Mouse (Mus musculus): ENCODE results near the gene Ccdc189. TPM values are rescaled to one million over a fixed set of nuclear protein-coding genes. Genes with fewer than 3 reads are reported as not detected.

Gene Ccdc189
- polyA plus RNA-seq (2017; shearing (Covaris generic)), result 0.95 TPM

GRCm38 (mm10) chr7:127588011-127588871, at the start of gene Ccdc189, which contains the start of gene Rnf40:
TSS of gene Ccdc189 (minus strand) at chr7:127588595.
TSS of gene Rnf40 (plus strand) at chr7:127588767.

GRCm38 (mm10) chr7:127614891-127615843, 26.8 kb upstream of the Ccdc189 start, which contains the start of gene Zfp629:
TSS of gene Zfp629 (minus strand) at chr7:127615797.

GRCm38 (mm10) chr7:127572895-127573471, 15.4 kb downstream of the Ccdc189 start, which contains the start of gene Phkg2:
TSS of gene Phkg2 (plus strand) at chr7:127573340.

GRCm38 (mm10) chr7:127561340-127561858, 27.0 kb downstream of the Ccdc189 start, which contains the start of gene Tmem265:
TSS of gene Tmem265 (plus strand) at chr7:127561390.

Other genes starting within 250 kb of the Ccdc189 start
- 0.49 TPM for gene Zfp768, start 243.0 kb downstream of the Ccdc189 start, polyA plus RNA-seq (2017; shearing (Covaris generic))
- gene Zfp747, start 212.5 kb downstream of the Ccdc189 start, polyA plus RNA-seq (2017; shearing (Covaris generic)), result 20.8 TPM
- 9.6 TPM for gene 9130019O22Rik, start 201.4 kb downstream of the Ccdc189 start, polyA plus RNA-seq (2017; shearing (Covaris generic))
- gene E430018J23Rik, start 195.0 kb downstream of the Ccdc189 start, polyA plus RNA-seq (2017; shearing (Covaris generic)), result 7.4 TPM
- gene Zfp764, start 181.8 kb downstream of the Ccdc189 start, polyA plus RNA-seq (2017; shearing (Covaris generic)), result 15.9 TPM
- gene Zfp688, start 166.5 kb downstream of the Ccdc189 start, polyA plus RNA-seq (2017; shearing (Covaris generic)), result 52.8 TPM
- gene Zfp689, start 139.4 kb downstream of the Ccdc189 start, polyA plus RNA-seq (2017; shearing (Covaris generic)), result 10.1 TPM
- 156 TPM for gene Prr14, start 129.0 kb downstream of the Ccdc189 start, polyA plus RNA-seq (2017; shearing (Covaris generic))
- gene Fbrs, start 109.4 kb downstream of the Ccdc189 start, polyA plus RNA-seq (2017; shearing (Covaris generic)), result 9.0 TPM
- gene Srcap, start 76.6 kb downstream of the Ccdc189 start, polyA plus RNA-seq (2017; shearing (Covaris generic)), result 85.5 TPM
- 9.0 TPM for gene Gm42715, start 69.0 kb downstream of the Ccdc189 start, polyA plus RNA-seq (2017; shearing (Covaris generic))
- 12.7 TPM for gene Tmem265, start 27.2 kb downstream of the Ccdc189 start, polyA plus RNA-seq (2017; shearing (Covaris generic))
- 100 TPM for gene Phkg2, start 15.3 kb downstream of the Ccdc189 start, polyA plus RNA-seq (2017; shearing (Covaris generic))
- 171 TPM for gene Rnf40, start 172 bp upstream of the Ccdc189 start, polyA plus RNA-seq (2017; shearing (Covaris generic))
- 1.1 TPM for gene Zfp629, start 27.2 kb upstream of the Ccdc189 start, polyA plus RNA-seq (2017; shearing (Covaris generic))
- gene Bcl7c, start 120.3 kb upstream of the Ccdc189 start, polyA plus RNA-seq (2017; shearing (Covaris generic)), result 19.5 TPM
- not detected for gene Ctf1, start 124.1 kb upstream of the Ccdc189 start, polyA plus RNA-seq (2017; shearing (Covaris generic))
- gene Ctf2, start 143.6 kb upstream of the Ccdc189 start, polyA plus RNA-seq (2017; shearing (Covaris generic)), result not detected
- 1.3 TPM for gene Fbxl19, start 155.9 kb upstream of the Ccdc189 start, polyA plus RNA-seq (2017; shearing (Covaris generic))
- 38.5 TPM for gene Orai3, start 181.2 kb upstream of the Ccdc189 start, polyA plus RNA-seq (2017; shearing (Covaris generic))
- 1.2 TPM for gene Setd1a, start 188.1 kb upstream of the Ccdc189 start, polyA plus RNA-seq (2017; shearing (Covaris generic))
- not detected for gene Gm49388, start 197.0 kb upstream of the Ccdc189 start, polyA plus RNA-seq (2017; shearing (Covaris generic))
- gene Hsd3b7, start 212.0 kb upstream of the Ccdc189 start, polyA plus RNA-seq (2017; shearing (Covaris generic)), result 4.5 TPM
- 167 TPM for gene Stx4a, start 235.7 kb upstream of the Ccdc189 start, polyA plus RNA-seq (2017; shearing (Covaris generic))
- not detected for gene Stx1b, start 236.0 kb upstream of the Ccdc189 start, polyA plus RNA-seq (2017; shearing (Covaris generic))

Measured in inflammation-experienced regulatory T-cells, adult 16 weeks (primary cell).